Mouse (Mus musculus): ENCODE results near the gene Cd52. TPM values are rescaled to one million over a fixed set of nuclear protein-coding genes. Genes with fewer than 3 reads are reported as not detected.

The Cd52 gene
- polyA plus RNA-seq, 1 experiment from 2014 or later, result 114 TPM

DNA sequence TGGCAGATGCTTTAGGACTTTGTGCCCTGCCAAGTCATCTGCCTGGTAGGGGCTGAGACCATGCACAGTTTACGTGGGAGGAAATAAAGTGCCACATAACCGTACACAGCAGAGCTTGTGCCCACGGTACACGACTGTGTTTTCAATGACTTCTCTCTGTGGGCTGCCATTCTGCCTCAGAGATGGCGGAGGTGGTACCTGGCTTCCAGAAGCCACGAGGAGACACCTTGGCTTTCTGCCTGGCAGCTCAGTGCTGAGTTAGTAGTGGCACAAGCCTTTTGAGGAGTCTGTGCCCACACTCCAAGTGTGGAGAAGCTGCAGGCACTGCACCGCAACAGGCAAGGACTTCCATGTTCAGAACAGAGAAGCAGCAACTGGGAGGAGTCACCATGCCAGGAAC lies 12.8 kb upstream of the Cd52 start:
- no peaks in the 10 kb centered on the region for H3K27me3 ChIP-seq (ENCODE audit: insufficient read depth, low read length)
- H3K4me1 ChIP-seq (ENCODE audit: insufficient read depth), result peaks cover 24% of the 10 kb centered on the region
- DNase-seq (no peak), ATAC-seq (no peak)
- no peak overlapping the region for H3K4me2 ChIP-seq (ENCODE audit: low read depth, low read length)
- 71% methylated on average over 7 of the region's 7 CpGs for WGBS (ENCODE audit: insufficient replicate concordance)
- H3K27ac ChIP-seq (ENCODE audit: low read depth), result no peak overlapping the region
- TF ChIP-seq CTCF (IDR thresholded peaks at IDR 0.05; ENCODE audit: low read depth), result no peak
- TF ChIP-seq EP300 (IDR thresholded peaks at IDR 0.05; ENCODE audit: low read depth), result no peak
- no peaks in the 10 kb centered on the region for H3K36me3 ChIP-seq (replicated peaks; ENCODE audit: insufficient read depth, low read length)
- no peaks in the 10 kb centered on the region for H3K9me3 ChIP-seq (ENCODE audit: low read length)
- H3K9ac ChIP-seq (replicated peaks), result no peak overlapping the region
- no peak overlapping the region for H3K4me3 ChIP-seq (ENCODE audit: low read depth, low read length)

DNA sequence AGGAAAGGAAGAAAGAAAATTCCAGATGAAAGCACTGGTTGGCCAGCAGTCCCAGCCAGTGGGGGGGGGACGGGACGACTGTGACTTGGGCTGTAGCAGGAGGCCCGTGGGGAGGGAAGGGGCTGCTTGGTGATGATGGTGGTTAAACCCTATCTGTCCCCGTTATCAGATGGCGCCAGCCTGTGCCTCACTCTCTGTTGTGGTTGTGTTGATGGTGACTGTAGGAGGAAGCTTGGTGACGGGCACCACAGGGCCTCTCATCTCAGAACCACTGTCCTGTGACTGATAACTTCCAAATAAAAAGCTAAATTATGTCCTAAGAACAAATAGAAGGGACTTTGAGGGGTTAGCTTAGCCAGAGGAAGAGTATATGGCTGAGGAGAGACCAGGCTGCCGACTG lies 11.2 kb upstream of the Cd52 start:
- no peaks in the 10 kb centered on the region for H3K27me3 ChIP-seq (ENCODE audit: insufficient read depth, low read length)
- no peaks in the 10 kb centered on the region for H3K9me3 ChIP-seq (ENCODE audit: low read length)
- H3K36me3 ChIP-seq (replicated peaks; ENCODE audit: insufficient read depth, low read length), result no peaks in the 10 kb centered on the region
- H3K27ac ChIP-seq (ENCODE audit: low read depth), result no peak overlapping the region; the same call in 1 of the 2 replicates
- peak overlapping the region; percentile 26; the same call in 1 of the 2 replicates for H3K9ac ChIP-seq (replicated peaks)
- DNase-seq (no peak), ATAC-seq (peak; percentile 30)
- peaks cover 25% of the 10 kb centered on the region for H3K4me1 ChIP-seq (ENCODE audit: insufficient read depth)
- WGBS (ENCODE audit: insufficient replicate concordance), result 35% methylated on average over 7 of the region's 7 CpGs
- no peak overlapping the region for H3K4me3 ChIP-seq (ENCODE audit: low read depth, low read length)
- no peak for TF ChIP-seq EP300 (IDR thresholded peaks at IDR 0.05; ENCODE audit: low read depth)
- TF ChIP-seq CTCF (IDR thresholded peaks at IDR 0.05; ENCODE audit: low read depth), result no peak
- H3K4me2 ChIP-seq (ENCODE audit: low read depth, low read length), result peak overlapping the region; percentile 9; the same call in 1 of the 2 replicates

DNA sequence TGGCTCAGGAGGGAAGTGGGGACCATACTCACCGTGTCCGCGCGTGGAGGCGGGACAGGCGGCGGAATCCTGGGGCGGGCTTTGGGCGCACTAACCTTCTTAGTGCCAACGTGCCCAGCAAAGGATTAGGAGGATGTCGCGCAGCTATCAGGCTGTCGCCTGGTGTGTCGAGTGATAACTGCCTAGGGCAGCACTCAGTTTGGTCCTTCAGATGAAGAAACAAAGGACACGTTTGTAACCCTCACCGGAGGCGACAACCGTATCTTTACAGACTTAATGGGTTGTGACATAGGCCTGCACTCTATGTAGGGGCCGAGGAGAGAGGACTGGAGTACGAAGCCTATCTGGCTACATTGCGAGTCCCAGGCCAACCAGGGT lies 7.8 kb upstream of the Cd52 start:
- 4% methylated on average over 21 of the region's 21 CpGs for WGBS (ENCODE audit: insufficient replicate concordance)
- DNase-seq (no peak), ATAC-seq (peak; percentile 63)
- H3K4me3 ChIP-seq (ENCODE audit: low read depth, low read length), result peak overlapping the region; percentile 67
- no peak for TF ChIP-seq CTCF (IDR thresholded peaks at IDR 0.05; ENCODE audit: low read depth)
- TF ChIP-seq EP300 (IDR thresholded peaks at IDR 0.05; ENCODE audit: low read depth), result no peak
- H3K9me3 ChIP-seq (ENCODE audit: low read length), result no peaks in the 10 kb centered on the region
- H3K4me2 ChIP-seq (ENCODE audit: low read depth, low read length), result peak overlapping the region; percentile 87
- peak overlapping the region; percentile 55 for H3K9ac ChIP-seq (replicated peaks)
- peaks cover 22% of the 10 kb centered on the region for H3K4me1 ChIP-seq (ENCODE audit: insufficient read depth)
- H3K36me3 ChIP-seq (replicated peaks; ENCODE audit: insufficient read depth, low read length), result no peaks in the 10 kb centered on the region
- H3K27ac ChIP-seq (ENCODE audit: low read depth), result no peak overlapping the region
- no peaks in the 10 kb centered on the region for H3K27me3 ChIP-seq (ENCODE audit: insufficient read depth, low read length)

- peak within 1 kb of the TSS; percentile 87 for H3K4me2 ChIP-seq (ENCODE audit: low read depth, low read length)
- peak; percentile 96 for ATAC-seq
Measured at GRCm38 (mm10) chr4:134101979-134102741, 7.3 kb upstream of the Cd52 start, which contains the start of gene Ubxn11. Ubxn11 (plus strand) TSS chr4:134102570.

GRCm38 (mm10) chr4:134100245-134100644 lies 5.4 kb upstream of the Cd52 start:
- no peaks in the 10 kb centered on the region for H3K27me3 ChIP-seq (ENCODE audit: insufficient read depth, low read length)
- H3K36me3 ChIP-seq (replicated peaks; ENCODE audit: insufficient read depth, low read length), result no peaks in the 10 kb centered on the region
- TF ChIP-seq EP300 (IDR thresholded peaks at IDR 0.05; ENCODE audit: low read depth) (no peak), CTCF (IDR thresholded peaks at IDR 0.05; ENCODE audit: low read depth) (no peak)
- H3K4me2 ChIP-seq (ENCODE audit: low read depth, low read length), result no peak overlapping the region
- peaks cover 24% of the 10 kb centered on the region for H3K4me1 ChIP-seq (ENCODE audit: insufficient read depth)
- no peak overlapping the region for H3K9ac ChIP-seq (replicated peaks)
- H3K27ac ChIP-seq (ENCODE audit: low read depth), result 0 out of 2 replicates have a peak overlapping the region, but pooled peaks have one; percentile 11
- ATAC-seq, result no peak
- 76% methylated on average over 4 of the region's 4 CpGs for WGBS (ENCODE audit: insufficient replicate concordance)
- no peak overlapping the region for H3K4me3 ChIP-seq (ENCODE audit: low read depth, low read length)
- H3K9me3 ChIP-seq (ENCODE audit: low read length), result no peaks in the 10 kb centered on the region
- no peak for DNase-seq

More at GRCm38 (mm10) chr4:134101979-134102741, 7.3 kb upstream of the Cd52 start, which contains the start of gene Ubxn11:
- peak; percentile 88 for DNase-seq
- Histone ChIP-seq H3K27ac (ENCODE audit: low read depth) (no peak within 1 kb of the TSS), H3K4me1 (ENCODE audit: insufficient read depth) (peaks cover 22% of the 10 kb centered on the region), H3K27me3 (ENCODE audit: insufficient read depth, low read length) (no peaks in the 10 kb centered on the region), H3K9ac (replicated peaks) (peak within 1 kb of the TSS; percentile 55), H3K36me3 (replicated peaks; ENCODE audit: insufficient read depth, low read length) (no peaks in the 10 kb centered on the region), H3K9me3 (ENCODE audit: low read length) (no peaks in the 10 kb centered on the region), H3K4me3 (ENCODE audit: low read depth, low read length) (peak within 1 kb of the TSS; percentile 67)
- WGBS (ENCODE audit: insufficient replicate concordance), result 18% methylated on average over 32 of the region's 34 CpGs
- TF ChIP-seq CTCF (IDR thresholded peaks at IDR 0.05; ENCODE audit: low read depth) (no peak), EP300 (IDR thresholded peaks at IDR 0.05; ENCODE audit: low read depth) (no peak)

- H3K4me3 ChIP-seq (ENCODE audit: low read depth, low read length), result no peak overlapping the region
- DNase-seq, result peak; percentile 77
Measured at GRCm38 (mm10) chr4:134098628-134099027, 3.7 kb upstream of the Cd52 start.

More at GRCm38 (mm10) chr4:134098628-134099027, 3.7 kb upstream of the Cd52 start:
- H3K4me1 ChIP-seq (ENCODE audit: insufficient read depth), result peaks cover 24% of the 10 kb centered on the region
- TF ChIP-seq EP300 (IDR thresholded peaks at IDR 0.05; ENCODE audit: low read depth) (no peak), CTCF (IDR thresholded peaks at IDR 0.05; ENCODE audit: low read depth) (no peak)
- H3K27ac ChIP-seq (ENCODE audit: low read depth), result peak overlapping the region; percentile 85
- H3K27me3 ChIP-seq (ENCODE audit: insufficient read depth, low read length), result no peaks in the 10 kb centered on the region
- H3K4me2 ChIP-seq (ENCODE audit: low read depth, low read length), result peak overlapping the region; percentile 38; the same call in 1 of the 2 replicates
- WGBS (ENCODE audit: insufficient replicate concordance), result 31% methylated on average over 8 of the region's 8 CpGs
- ATAC-seq, result peak; percentile 37
- H3K9ac ChIP-seq (replicated peaks), result no peak overlapping the region
- H3K36me3 ChIP-seq (replicated peaks; ENCODE audit: insufficient read depth, low read length), result no peaks in the 10 kb centered on the region
- H3K9me3 ChIP-seq (ENCODE audit: low read length), result no peaks in the 10 kb centered on the region

Data from liver, postnatal 0 days (tissue).